Mouse (Mus musculus) neural tube, embryonic 11.5 days (tissue): ENCODE data around the gene Ccdc36. TPM values are rescaled to one million over a fixed set of nuclear protein-coding genes. Genes with fewer than 3 reads are reported as not detected.

Source experiments
- ATAC-seq: fragments of 200-750 bp; cut with Nextera tagmentation; 2 replicates; pipeline ENCODE4 v1.8.0; 2017; ENCODE audit warnings: moderate number of reproducible peaks, mild to moderate bottlenecking, moderate TSS enrichment, moderate library complexity; ENCODE audit not compliant: insufficient read depth, low FRiP score, low TSS enrichment
- DNase-seq: peaks from one replicate; pipeline ENCODE4 v3.0.0-alpha.2; 2015; ENCODE audit warnings: low spot score
- H3K27ac ChIP-seq: fragments of 300-500 bp; sonication (generic); 2 replicates; pipeline ENCODE4 v1.5.1; 2014; ENCODE audit warnings: low read depth, mild to moderate bottlenecking, low read length
- H3K27me3 ChIP-seq: fragments of 300-500 bp; sonication (generic); 2 replicates; pipeline ENCODE4 v1.6.1; 2014; ENCODE audit warnings: mild to moderate bottlenecking, low read length, mixed read lengths; ENCODE audit not compliant: control insufficient read depth, insufficient read depth
- H3K36me3 ChIP-seq: fragments of 300-500 bp; sonication (generic); 2 replicates; pipeline ENCODE4 v1.6.1; 2014; ENCODE audit warnings: mild to moderate bottlenecking, low read length, moderate library complexity, mixed read lengths; ENCODE audit not compliant: control insufficient read depth, insufficient read depth
- H3K4me1 ChIP-seq: fragments of 300-500 bp; sonication (generic); 2 replicates; pipeline ENCODE4 v1.6.1; 2014; ENCODE audit warnings: low read length, mixed read lengths; ENCODE audit not compliant: control insufficient read depth, insufficient read depth
- H3K4me2 ChIP-seq: fragments of 300-500 bp; sonication (generic); 2 replicates; pipeline ENCODE4 v1.6.1; 2014; ENCODE audit warnings: low read depth, mild to moderate bottlenecking, moderate library complexity
- H3K4me3 ChIP-seq: fragments of 300-500 bp; sonication (generic); 2 replicates; pipeline ENCODE4 v1.5.1; 2014; ENCODE audit warnings: low read depth, low read length
- H3K9ac ChIP-seq: fragments of 300-500 bp; sonication (generic); 2 replicates; pipeline ENCODE4 v1.6.1; 2014; ENCODE audit warnings: mild to moderate bottlenecking, low read length
- H3K9me3 ChIP-seq: fragments of 300-500 bp; sonication (generic); 2 replicates; pipeline ENCODE4 v1.6.1; 2016; ENCODE audit warnings: low read length; ENCODE audit not compliant: control insufficient read depth
- WGBS: fragments of 180-500 bp; shearing (Covaris S2); extraction: QIAGEN DNeasy Blood & Tissue Kit; methylation state at CpG from one replicate; pipeline ENCODE4 v1.1.7; 2014; 5-methylcytosine and 5-hydroxymethylcytosine counted together
- polyA plus RNA-seq: library from polyadenylated mRNA; unstranded; fragments of >200 nt; fragmentation: Nextera tagmentation; extraction: Ambion mirVana; gene quantifications from 2 replicates; pipeline ENCODE4 v1.2.1, GENCODE M21; 2014

Gene Ccdc36
- polyA plus RNA-seq, 1 experiment from 2014 or later, result 0.62 TPM

DNA sequence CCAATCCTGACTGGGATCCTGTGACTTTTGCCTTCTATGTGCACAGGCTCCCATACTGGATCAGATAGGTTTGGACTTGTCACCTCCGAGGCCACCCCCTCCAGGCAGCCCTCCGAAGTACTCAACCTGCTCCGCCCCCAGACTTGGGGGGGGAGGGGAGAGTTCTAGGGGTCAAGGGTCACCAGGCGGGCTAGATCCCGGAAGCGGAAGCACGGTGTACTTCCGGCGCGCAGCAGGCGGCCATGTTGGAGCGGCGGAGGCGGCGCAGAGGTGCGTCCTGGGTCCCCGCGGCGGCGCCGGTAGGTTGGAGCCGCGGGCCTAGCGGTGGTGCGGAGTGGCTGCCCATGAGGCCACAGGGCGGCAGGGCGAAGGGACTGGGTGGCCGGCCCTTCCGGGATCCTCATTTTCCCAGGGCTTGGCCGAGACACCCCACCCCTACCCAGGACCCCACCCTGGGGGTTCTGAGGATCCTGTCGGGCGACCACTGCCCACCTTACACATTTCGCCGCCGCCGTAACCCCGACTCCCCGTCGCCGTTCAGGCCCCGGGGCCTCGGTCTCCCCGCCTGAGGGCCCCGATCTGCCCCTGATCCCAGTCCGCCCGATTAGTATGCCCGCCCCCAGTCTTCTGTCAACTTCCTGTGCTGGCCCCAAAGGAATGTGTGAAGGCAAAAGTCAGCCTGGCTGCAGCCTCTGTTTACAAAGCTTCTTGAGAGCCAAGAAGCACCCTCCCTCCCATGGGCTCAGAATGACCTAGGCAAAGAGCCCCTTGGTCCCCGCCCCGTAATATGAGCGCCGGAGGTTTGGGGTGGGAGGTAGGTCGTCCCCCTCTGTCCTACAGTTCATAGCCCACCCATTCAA lies 32.3 kb upstream of the Ccdc36 start, which contains the start of gene Ccdc71:
Ccdc71 (plus strand) TSS at position 209 of the 860 bp plus-strand sequence.
- H3K4me3 ChIP-seq, result peak within 1 kb of the TSS; percentile 96
- DNase-seq (peak; percentile 90), ATAC-seq (peak; percentile 77)
- H3K9me3 ChIP-seq, result no peaks in the 10 kb centered on the region
- peaks cover 9% of the 10 kb centered on the region for H3K4me1 ChIP-seq
- under 1% methylated on average over 42 of the region's 52 CpGs for WGBS
- H3K36me3 ChIP-seq, result peaks cover 14% of the 10 kb centered on the region
- no peaks in the 10 kb centered on the region for H3K27me3 ChIP-seq
- peak within 1 kb of the TSS; percentile 92 for H3K4me2 ChIP-seq
- H3K9ac ChIP-seq, result peak within 1 kb of the TSS; percentile 88
- H3K27ac ChIP-seq, result peak within 1 kb of the TSS; percentile 70; the same call in 1 of the 2 replicates

DNA sequence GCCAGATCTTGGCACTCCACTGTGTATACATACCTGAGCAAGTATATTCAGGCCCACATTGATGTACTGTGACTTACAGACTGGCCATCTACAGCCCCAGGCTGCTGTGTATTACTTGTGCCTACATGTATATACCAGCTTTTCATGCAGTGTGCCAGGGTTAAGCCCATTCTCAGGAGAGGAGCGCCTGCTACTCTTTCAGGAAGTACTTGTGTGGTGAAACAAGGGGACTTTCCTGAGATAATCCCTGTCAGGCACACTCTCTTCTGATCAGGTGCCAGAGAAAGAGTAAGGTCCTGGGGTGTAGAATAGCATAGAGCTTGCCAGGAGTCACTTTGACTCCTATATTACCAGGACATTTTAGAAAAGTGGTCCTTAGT lies 31.6 kb upstream of the Ccdc36 start:
- Histone ChIP-seq H3K27ac (no peak overlapping the region), H3K9ac (no peak overlapping the region), H3K36me3 (peaks cover 10% of the 10 kb centered on the region), H3K4me1 (peaks cover 9% of the 10 kb centered on the region), H3K4me2 (peak overlapping the region; percentile 92; the same call in 1 of the 2 replicates), H3K9me3 (no peaks in the 10 kb centered on the region), H3K27me3 (no peaks in the 10 kb centered on the region), H3K4me3 (peak overlapping the region; percentile 96)
- 93% methylated on average over 1 of the region's 1 CpGs for WGBS
- ATAC-seq (no peak), DNase-seq (no peak)

DNA sequence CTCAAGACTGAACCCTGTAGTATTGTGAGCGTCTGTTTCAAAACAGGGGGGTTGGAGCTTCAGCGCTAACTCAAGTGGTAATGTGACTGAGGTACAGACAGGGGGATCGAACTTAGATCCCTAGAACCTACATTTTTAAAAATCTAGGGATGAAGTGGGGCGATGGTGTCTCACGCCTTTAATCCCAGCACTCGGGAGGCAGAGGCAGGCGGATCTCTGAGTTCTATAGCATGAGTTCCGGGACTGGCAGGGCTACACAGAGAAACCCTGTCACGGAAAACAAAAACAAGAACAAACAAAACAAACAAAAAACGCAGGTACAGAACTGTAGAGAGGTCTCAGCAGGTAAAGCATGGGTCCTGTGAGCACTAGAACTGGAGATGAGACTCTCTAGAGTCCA lies 28.7 kb upstream of the Ccdc36 start:
- H3K9ac ChIP-seq, result no peak overlapping the region
- ATAC-seq (no peak), DNase-seq (no peak)
- WGBS, result 90% methylated on average over 10 of the region's 10 CpGs
- H3K27ac ChIP-seq, result no peak overlapping the region
- H3K36me3 ChIP-seq, result no peaks in the 10 kb centered on the region
- no peak overlapping the region for H3K4me2 ChIP-seq
- H3K27me3 ChIP-seq, result no peaks in the 10 kb centered on the region
- no peaks in the 10 kb centered on the region for H3K9me3 ChIP-seq
- no peak overlapping the region for H3K4me3 ChIP-seq
- H3K4me1 ChIP-seq, result peaks cover 9% of the 10 kb centered on the region

GRCm38 (mm10) chr9:108455747-108456571 lies 27.7 kb upstream of the Ccdc36 start:
- no peak overlapping the region for H3K4me3 ChIP-seq
- H3K27me3 ChIP-seq, result no peaks in the 10 kb centered on the region
- no peak overlapping the region for H3K27ac ChIP-seq
- H3K36me3 ChIP-seq, result no peaks in the 10 kb centered on the region
- no peak for DNase-seq
- no peak overlapping the region for H3K9ac ChIP-seq
- H3K9me3 ChIP-seq, result no peaks in the 10 kb centered on the region
- ATAC-seq, result no peak
- H3K4me1 ChIP-seq, result peaks cover under 1% of the 10 kb centered on the region
- no peak overlapping the region for H3K4me2 ChIP-seq
- WGBS, result 79% methylated on average over 12 of the region's 12 CpGs

- peaks cover 14% of the 10 kb centered on the region for H3K4me1 ChIP-seq
- H3K36me3 ChIP-seq, result no peaks in the 10 kb centered on the region
- no peak overlapping the region for H3K27ac ChIP-seq
- no peak overlapping the region for H3K4me3 ChIP-seq
- H3K9me3 ChIP-seq, result no peaks in the 10 kb centered on the region
- 87% methylated on average over 6 of the region's 6 CpGs for WGBS
- H3K4me2 ChIP-seq, result no peak overlapping the region
- no peak for ATAC-seq
- no peak overlapping the region for H3K9ac ChIP-seq
- no peak for DNase-seq
- no peaks in the 10 kb centered on the region for H3K27me3 ChIP-seq
Measured at GRCm38 (mm10) chr9:108454429-108454828, 26.1 kb upstream of the Ccdc36 start.

- Histone ChIP-seq H3K4me3 (no peak overlapping the region), H3K4me2 (no peak overlapping the region), H3K27me3 (no peaks in the 10 kb centered on the region), H3K36me3 (no peaks in the 10 kb centered on the region), H3K4me1 (peaks cover 16% of the 10 kb centered on the region), H3K27ac (no peak overlapping the region), H3K9ac (no peak overlapping the region), H3K9me3 (no peaks in the 10 kb centered on the region)
- 83% methylated on average over 4 of the region's 4 CpGs for WGBS
- ATAC-seq (no peak), DNase-seq (no peak)
Measured at GRCm38 (mm10) chr9:108453458-108453857, 25.2 kb upstream of the Ccdc36 start.

DNA sequence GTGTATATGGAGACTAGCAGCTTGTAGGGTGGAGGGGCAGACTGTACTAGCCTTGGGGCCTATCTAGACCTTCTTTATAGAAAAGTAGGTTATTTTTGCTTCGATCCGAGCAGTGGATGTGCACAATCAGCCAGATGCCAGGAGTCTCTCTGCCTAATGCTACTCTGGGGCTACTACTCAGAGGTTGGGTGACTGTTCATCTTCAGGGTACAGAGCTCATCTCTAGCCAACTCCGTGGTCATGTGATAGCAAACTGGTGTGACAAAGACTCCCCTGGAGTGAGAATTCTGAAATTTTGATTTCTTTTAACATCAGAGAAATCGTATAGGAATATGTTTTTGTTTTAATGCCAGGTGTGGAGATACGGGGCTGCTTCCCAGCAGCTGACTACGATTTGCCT lies 24.6 kb upstream of the Ccdc36 start:
- 57% methylated on average over 6 of the region's 6 CpGs for WGBS
- Histone ChIP-seq H3K27me3 (no peaks in the 10 kb centered on the region), H3K4me2 (peak overlapping the region; percentile 91), H3K36me3 (no peaks in the 10 kb centered on the region), H3K27ac (no peak overlapping the region), H3K9me3 (no peaks in the 10 kb centered on the region), H3K4me1 (peaks cover 16% of the 10 kb centered on the region), H3K4me3 (peak overlapping the region; percentile 57), H3K9ac (peak overlapping the region; percentile 69)
- ATAC-seq, result no peak
- DNase-seq, result no peak

DNA sequence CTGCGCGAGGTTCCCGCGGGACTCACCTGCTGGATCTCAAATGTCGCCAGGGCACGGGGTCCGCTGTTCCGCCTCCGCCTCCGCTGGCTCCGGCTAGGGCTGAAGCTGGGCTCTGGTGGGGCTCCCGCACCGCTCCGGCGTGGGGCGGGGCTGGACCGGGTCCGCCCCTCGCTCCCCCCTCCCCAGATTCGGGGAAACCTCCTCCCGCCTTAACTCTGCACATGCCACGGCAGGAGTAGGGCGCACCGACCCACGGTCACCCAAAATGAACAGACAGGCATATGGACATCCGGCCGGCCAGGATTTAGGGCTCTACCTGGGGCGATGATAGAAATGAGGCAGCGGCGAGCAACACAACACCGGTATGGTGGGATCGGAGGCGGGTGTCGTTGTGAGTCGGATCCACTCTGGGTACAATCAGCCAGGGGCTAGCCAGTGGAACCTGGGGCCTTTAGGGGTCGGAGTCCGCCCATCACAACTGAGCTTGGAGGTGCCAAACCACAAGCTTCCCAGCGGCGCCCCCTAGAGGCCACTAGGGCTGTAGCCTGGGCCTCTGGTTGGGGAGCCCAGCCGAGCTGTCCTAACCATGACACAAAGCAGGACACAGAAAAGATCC lies 24.1 kb upstream of the Ccdc36 start:
- under 1% methylated on average over 40 of the region's 40 CpGs for WGBS
- Histone ChIP-seq H3K4me2 (peak overlapping the region; percentile 91), H3K36me3 (no peaks in the 10 kb centered on the region), H3K27ac (no peak overlapping the region), H3K9me3 (no peaks in the 10 kb centered on the region), H3K27me3 (no peaks in the 10 kb centered on the region), H3K4me3 (peak overlapping the region; percentile 57), H3K4me1 (peaks cover 16% of the 10 kb centered on the region), H3K9ac (peak overlapping the region; percentile 69)
- ATAC-seq (peak; percentile 49), DNase-seq (peak; percentile 92)
